Mouse (Mus musculus) right cerebral cortex, postnatal 10 days (tissue): ENCODE results near the gene Msmb.

Source experiments
- DNase-seq, 2 experiments: peaks; one replicate each; pipeline ENCODE4 v3.0.0; 2021; ENCODE audit warnings: low spot score in 2 of 2

Msmb gene

DNA sequence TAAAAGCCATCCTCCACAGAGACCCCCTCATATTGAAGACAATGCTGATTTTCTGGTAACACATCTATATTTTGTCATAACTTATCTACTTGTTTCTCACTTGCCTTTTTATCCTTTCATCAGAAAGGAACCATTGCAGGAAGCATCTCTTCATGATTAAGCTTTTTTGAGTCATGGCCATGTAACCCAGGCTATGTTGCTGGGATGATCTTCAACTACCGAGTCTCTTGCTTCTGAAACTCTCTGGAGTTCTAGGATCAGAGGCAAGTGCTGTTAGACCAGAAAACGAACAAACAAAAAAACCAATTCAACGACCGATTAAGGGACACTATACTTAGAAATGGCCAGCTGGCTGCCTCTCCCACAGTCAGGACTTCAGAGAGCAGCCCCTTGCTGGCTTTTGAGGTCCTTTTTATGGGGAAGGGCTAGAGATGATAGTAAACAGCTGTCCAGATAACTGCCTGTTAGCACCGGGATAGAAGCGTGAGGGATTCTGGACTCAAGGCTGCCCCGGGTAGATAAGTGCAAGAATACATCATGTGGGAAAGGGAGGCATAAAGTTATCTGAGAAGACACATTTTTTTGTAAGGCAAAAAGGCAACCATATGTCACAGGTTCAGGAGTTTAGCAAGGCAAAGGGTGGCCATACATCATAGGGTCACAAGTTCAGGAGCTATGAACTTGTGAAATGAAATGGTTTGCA lies 4.1 kb downstream of the Msmb start:
- no peak for DNase-seq

DNA sequence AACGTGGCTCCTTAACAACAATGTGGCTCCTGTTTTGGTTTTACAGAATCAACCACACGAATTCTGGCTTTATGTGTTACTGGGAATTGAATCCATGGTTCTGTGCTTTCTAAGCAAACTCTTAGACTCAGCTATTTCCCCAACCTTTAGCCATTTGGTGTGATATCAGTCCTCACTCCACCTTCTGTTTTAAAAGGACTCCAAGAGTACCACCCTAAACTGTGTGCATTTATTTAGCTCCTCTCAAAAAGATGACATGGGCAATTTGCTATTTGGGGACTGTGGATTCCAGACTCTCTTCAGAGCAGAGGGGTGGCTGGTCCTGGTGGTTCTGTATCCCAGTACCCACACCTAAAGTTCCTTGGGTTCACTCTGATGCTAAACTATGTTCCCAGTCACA lies 4.8 kb downstream of the Msmb start:
- no peak for DNase-seq

DNA sequence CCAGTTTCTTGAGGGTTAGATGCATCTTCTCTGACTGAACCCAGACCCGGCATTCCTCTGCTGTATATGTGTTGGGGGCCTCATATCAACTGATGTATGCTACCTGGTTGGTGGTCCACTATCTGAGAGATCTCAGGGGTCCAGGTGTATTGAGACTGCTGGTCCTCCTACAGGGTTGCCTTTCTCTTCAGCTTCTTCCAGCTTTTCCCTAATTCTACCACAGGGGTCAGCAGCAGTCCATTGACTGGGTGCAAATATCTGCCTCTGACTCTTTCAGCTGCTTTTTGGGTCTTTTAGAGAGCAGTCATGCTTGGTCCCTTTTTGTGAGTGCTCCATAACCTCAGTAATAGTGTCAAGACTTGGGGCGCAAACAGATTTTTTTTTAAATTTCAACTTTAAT lies 9.0 kb downstream of the Msmb start:
- no peak for DNase-seq

DNA sequence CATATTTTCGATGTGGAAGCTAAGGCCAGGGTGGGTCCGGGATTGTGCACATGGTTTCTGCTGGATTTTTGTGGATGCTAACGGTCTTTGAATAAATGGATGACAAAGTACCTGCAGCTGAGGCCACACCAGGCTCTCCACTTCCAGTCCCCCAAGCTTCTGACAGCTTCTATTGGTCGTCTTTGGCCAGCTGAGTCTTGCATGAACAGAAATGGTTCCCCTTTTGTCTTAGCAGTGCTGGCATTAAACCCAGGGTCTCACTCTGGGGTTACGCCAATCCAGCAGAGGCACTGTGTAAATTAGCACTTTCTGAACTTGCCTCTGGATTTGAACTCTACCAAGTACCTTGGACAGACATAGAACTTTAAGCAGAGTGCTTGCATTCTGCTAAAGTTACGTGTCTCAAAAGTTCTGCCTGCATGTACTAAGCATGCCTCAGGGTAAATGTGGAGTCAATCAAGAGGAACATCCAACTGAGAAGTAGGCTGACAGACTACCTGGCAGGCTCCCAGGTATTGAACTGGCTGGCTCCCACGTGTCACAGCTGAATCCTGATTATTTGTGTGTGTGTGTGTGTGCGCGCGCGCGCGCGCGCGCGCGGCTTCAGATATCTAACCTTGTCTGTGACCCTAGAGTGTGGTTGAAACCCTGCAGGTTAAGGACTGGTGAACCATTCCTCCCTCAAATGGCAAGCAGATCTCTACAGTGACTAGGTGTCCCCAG lies 10.6 kb downstream of the Msmb start:
- DNase-seq: no peak

GRCm38 (mm10) chr14:32153156-32153555 lies 11.3 kb downstream of the Msmb start:
- no peak for DNase-seq

GRCm38 (mm10) chr14:32154758-32155157 lies 12.9 kb downstream of the Msmb start:
- no peak for DNase-seq

DNA sequence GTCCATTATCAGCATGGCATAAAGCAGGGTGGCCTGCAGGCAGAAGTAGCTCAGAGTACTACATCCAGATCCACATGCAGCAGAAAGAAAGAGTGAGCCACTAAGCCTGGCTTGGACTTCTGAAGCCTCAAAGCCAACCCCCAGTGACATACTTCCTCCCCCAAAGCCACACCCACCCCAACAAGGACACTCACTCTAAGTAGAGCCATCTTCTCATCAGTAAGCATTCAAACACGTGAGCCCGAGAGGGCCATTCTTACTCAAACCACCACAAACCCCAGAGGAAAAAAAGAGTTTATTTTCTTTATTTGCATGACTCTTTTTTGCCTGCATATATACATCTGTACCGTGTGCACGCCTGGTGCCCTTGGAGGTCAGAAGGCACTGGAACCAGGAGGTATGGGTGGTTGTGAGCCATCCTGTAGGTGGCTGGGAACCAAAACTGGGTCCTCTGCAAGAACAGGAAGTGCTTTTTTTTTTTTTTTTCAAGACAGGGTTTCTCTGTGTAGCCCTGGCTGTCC lies 17.4 kb downstream of the Msmb start:
- peak in 1 of 2 experiments; percentile 32 for DNase-seq

- DNase-seq: peak; percentile 99
Measured at GRCm38 (mm10) chr14:32159690-32160246, 17.9 kb downstream of the Msmb start, which contains the start of gene Ncoa4. TSS of gene Ncoa4 (plus strand) at chr14:32159865.

- no peak for DNase-seq
Measured at GRCm38 (mm10) chr14:32160563-32160962, 18.7 kb downstream of the Msmb start.

GRCm38 (mm10) chr14:32161090-32161885 lies 19.5 kb downstream of the Msmb start:
- DNase-seq: no peak

DNA sequence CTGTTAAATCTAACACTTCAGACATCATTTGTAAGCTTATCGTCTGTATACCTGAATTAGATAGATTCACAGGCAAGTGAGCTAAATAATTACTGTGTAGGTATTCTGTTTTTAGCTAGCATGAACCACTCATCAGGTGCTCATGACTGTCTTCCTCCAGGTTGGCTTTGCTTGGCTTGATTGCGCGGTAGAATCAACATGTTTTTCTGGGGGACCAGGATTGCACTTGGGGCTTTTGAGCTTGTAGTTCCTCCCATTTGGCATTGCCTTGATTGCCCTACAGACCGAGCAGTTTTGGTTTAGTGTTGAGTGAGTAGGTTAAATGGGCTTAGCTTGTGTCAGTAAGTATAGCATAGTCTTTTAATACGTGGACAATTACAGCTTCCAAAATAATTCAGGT lies 20.4 kb downstream of the Msmb start:
- DNase-seq: no peak

DNA sequence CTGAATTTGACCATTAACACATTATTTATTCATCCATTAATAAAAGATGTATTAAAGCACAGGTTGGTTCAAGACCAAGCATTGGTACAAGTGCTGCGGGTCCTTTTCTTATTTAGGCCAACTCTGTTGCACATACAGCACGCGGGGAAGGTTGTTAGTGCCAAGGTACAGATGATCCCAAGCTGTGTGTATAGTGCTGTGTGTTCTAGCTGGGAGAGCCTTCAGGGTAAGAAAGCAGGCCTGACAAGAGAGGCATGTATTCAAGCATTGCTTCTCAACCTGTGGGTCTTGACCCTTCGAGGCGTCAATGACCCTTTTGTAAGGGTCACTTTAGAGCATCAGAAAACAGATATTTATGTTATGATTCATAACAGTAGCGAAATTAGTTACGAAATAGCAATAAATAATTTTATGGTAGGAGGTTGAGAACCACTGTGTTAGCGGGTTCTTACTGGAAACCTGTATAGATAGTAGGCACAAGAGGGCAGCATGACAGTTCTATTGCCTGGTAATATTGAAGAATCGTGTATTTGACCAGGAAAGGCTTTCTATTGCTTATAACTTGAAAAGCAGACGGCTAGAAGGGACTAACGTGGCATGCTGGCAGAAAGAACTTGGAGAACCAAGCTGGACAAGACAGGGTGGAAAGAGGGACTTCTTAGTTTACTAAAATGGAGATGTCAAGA lies 21.5 kb downstream of the Msmb start:
- no peak for DNase-seq

- DNase-seq: no peak
Measured at GRCm38 (mm10) chr14:32164173-32165051, 22.6 kb downstream of the Msmb start.

- DNase-seq: peak; percentile 46 to 61
Measured at GRCm38 (mm10) chr14:32165278-32166061, 23.6 kb downstream of the Msmb start.

- DNase-seq: no peak
Measured at GRCm38 (mm10) chr14:32166062-32166441, 24.2 kb downstream of the Msmb start.

DNA sequence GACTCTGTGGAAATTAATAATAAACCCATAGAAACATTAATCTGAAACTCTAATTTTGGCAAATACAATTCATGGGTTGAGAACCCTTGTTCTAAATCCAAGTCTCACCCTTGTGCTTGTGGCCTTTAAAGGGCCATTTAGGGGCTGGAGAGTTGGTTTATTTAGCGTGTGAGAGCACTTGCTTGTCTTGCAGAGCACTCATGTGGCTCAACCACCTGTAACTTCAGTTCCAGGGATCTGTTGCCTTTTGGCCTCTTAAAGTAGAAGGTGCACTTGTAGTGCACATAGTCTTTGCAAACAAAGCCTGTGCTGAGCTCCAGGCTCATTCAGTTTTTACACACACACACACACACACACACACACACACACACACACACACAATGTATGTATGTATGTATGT lies 25.0 kb downstream of the Msmb start:
- DNase-seq: no peak

- no peak for DNase-seq
Measured at GRCm38 (mm10) chr14:32167326-32167725, 25.5 kb downstream of the Msmb start.

GRCm38 (mm10) chr14:32168653-32169231 lies 26.9 kb downstream of the Msmb start:
- no peak for DNase-seq

DNA sequence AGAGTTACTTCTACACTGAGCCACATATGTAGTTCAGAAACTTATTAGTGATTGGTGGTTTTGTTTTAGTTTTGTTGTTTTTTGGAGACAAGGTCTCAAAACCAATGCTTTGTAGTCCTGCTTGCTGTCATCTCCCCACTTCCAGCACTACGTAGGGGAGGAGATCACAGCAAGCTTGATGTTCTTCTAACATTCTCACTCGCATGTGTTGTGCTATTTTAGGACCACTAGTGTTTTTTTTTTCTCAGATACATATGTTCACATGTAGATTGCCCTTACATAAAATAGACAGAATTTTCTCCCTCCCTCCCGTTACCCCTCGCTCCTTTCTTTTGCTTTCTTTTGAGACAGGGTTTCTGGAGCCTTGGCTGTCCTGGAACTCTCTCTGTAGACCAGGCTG lies 28.3 kb downstream of the Msmb start:
- no peak for DNase-seq
